Mouse (Mus musculus): Measurements from ENCODE around the gene Adgre5.

Adgre5 gene

GRCm38 (mm10) chr8:83689264-83689663 lies 51.9 kb downstream of the Adgre5 start:
- no peak for DNase-seq (ENCODE audit: low read depth)

GRCm38 (mm10) chr8:83684517-83684916 lies 56.6 kb downstream of the Adgre5 start:
- no peak for DNase-seq (ENCODE audit: low read depth)

- peak; percentile 58 for DNase-seq (ENCODE audit: low read depth)
Observed at GRCm38 (mm10) chr8:83681099-83681498, 60.0 kb downstream of the Adgre5 start.

- DNase-seq (ENCODE audit: low read depth): no peak
Observed at GRCm38 (mm10) chr8:83680603-83681002, 60.5 kb downstream of the Adgre5 start.

GRCm38 (mm10) chr8:83679866-83680265 lies 61.3 kb downstream of the Adgre5 start:
- DNase-seq (ENCODE audit: low read depth): no peak

GRCm38 (mm10) chr8:83674497-83674896 lies 66.6 kb downstream of the Adgre5 start:
- no peak for DNase-seq (ENCODE audit: low read depth)
